Mouse (Mus musculus) spleen, adult 10 weeks (tissue): ENCODE measurements around the gene Gm3685. TPM values are rescaled to one million over a fixed set of nuclear protein-coding genes. Genes with fewer than 3 reads are reported as not detected.

Experiments
- polyA plus RNA-seq: library from polyadenylated mRNA; stranded (reverse); fragments of 350-450 nt; fragmentation: Illumina TruSeq; extraction: RNeasy Lipid Tissue Mini Kit (QIAGEN cat#74804); gene quantifications from one replicate; pipeline ENCODE4 v1.2.3, GENCODE M21; 2015; ENCODE audit warnings: low replicate concordance; ENCODE audit not compliant: insufficient read depth

Gm3685 gene
- polyA plus RNA-seq: not detected

DNA sequence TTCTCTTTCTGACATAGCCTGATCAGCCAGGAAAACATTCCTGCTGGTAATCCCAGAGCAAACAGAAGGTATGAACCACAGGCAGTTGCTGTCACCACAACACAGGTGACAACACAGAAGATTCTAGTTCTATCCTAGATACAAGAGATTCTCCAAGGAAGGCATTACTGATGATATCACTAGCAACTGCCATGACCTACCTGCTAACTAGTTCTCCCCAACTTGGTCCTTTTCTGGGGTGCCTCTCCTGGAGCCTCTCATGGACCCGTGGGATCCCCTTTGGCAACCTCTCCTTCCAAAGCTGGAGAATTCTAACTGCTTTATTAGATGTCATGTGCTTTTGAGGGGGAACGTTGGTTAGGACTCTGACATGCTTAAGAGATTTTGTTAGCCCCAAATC, at the start of gene Gm3685:
Gene Gm3685 (minus strand): TSS at position 101 of the 400 bp plus-strand sequence.

DNA sequence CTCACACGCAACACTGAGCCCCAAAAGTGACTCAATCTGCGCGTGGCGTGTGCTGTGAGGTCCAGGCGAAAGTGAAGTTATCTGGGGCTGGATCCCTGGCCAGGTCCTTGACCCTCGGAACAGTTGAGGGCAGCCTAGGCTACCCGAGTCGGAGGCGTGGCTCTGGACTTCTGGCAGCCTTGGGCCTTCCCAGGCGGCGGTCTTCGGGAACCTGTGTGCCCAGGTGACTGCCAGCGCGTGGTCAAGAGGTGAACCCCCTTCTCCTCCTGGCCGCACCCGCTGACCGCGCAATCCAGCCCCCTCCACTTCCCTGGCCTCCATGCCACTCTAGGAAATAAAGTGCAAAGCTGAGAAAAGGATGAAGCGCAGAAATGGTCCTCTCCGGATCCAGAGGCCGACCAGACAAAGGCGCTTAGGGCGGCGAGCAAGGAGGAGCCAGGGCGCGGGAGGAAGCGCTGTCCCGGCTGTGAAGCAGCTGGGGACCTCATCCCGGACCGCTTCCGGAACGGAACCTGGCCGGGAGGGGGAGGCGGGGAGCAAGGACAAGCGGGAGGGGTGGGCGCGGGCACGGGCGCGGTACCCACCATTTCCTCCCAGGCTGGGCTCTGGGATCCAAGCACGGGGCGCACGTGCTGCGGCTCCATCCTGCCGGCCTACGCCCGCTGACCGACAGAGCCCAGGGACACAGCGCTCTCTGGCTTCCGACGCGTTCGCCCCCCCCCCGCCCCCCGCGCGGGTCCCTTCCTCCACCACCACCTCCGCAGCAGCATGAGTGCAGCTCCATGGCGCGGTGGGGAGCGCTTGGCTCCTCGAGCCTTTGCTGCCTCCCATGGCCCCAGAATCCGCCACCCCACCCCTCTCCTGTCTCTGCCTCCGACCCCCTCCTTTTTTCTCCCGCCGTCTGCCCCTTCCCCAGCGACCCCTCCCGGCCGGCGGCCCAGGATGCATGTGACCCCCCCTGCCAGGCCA, 17.7 kb downstream of the Gm3685 start, which contains the start of gene Gm10406:
Gene Gm10406 (minus strand): TSS at position 669 of the 969 bp plus-strand sequence.

Other genes starting within 250 kb of the Gm3685 start
- not detected for gene Gm3642, start 204.7 kb downstream of the Gm3685 start, polyA plus RNA-seq
- 0.66 TPM for gene Gm3667, start 155.0 kb downstream of the Gm3685 start, polyA plus RNA-seq
- gene Gm6356, start 71.2 kb downstream of the Gm3685 start, polyA plus RNA-seq: not detected
- 0.19 TPM for gene Gm10406, start 17.5 kb downstream of the Gm3685 start, polyA plus RNA-seq
- gene Gm3696, start 55.7 kb upstream of the Gm3685 start, polyA plus RNA-seq: 0.94 TPM
- gene Gm6676, start 80.4 kb upstream of the Gm3685 start, polyA plus RNA-seq: not detected
- 1.7 TPM for gene Gm3512, start 129.6 kb upstream of the Gm3685 start, polyA plus RNA-seq
- gene Gm16434, start 149.6 kb upstream of the Gm3685 start, polyA plus RNA-seq: not detected
- not detected for gene Gm3727, start 219.7 kb upstream of the Gm3685 start, polyA plus RNA-seq